Mouse (Mus musculus) limb, embryonic 14.5 days (tissue): ENCODE data around the gene Oxld1. TPM values are rescaled to one million over a fixed set of nuclear protein-coding genes. Genes with fewer than 3 reads are reported as not detected.

Experiments used
- ATAC-seq: fragments of 200-750 bp; cut with Nextera tagmentation; 2 replicates; pipeline ENCODE4 v1.8.0; 2017; ENCODE audit warnings: low read depth, moderate number of reproducible peaks, moderate TSS enrichment; ENCODE audit not compliant: low FRiP score
- DNase-seq: peaks from one replicate; pipeline ENCODE4 v3.0.0-alpha.2; 2015; ENCODE audit warnings: low spot score
- H3K27ac ChIP-seq: fragments of 300-500 bp; sonication (generic); replicated peaks from 2 replicates; pipeline ENCODE4 v1.5.1; 2014; ENCODE audit warnings: low read depth, mild to moderate bottlenecking, low read length, moderate library complexity, mixed read lengths
- H3K27me3 ChIP-seq: fragments of 300-500 bp; sonication (generic); 2 replicates; pipeline ENCODE4 v1.6.1; 2014; ENCODE audit warnings: low read length, mixed read lengths; ENCODE audit not compliant: control insufficient read depth, insufficient read depth
- H3K36me3 ChIP-seq: fragments of 300-500 bp; sonication (generic); 2 replicates; pipeline ENCODE4 v1.6.1; 2014; ENCODE audit warnings: mild to moderate bottlenecking, low read length, moderate library complexity, mixed read lengths; ENCODE audit not compliant: control insufficient read depth, insufficient read depth
- H3K4me1 ChIP-seq: fragments of 300-500 bp; sonication (generic); 2 replicates; pipeline ENCODE4 v1.6.1; 2014; ENCODE audit warnings: antibody characterized with exemption, low read length, mixed read lengths; ENCODE audit not compliant: control insufficient read depth, insufficient read depth
- H3K4me2 ChIP-seq: fragments of 300-500 bp; sonication (generic); replicated peaks from 2 replicates; pipeline ENCODE4 v1.6.1; 2014; ENCODE audit warnings: low read depth, mild to moderate bottlenecking, low read length, moderate library complexity; ENCODE audit not compliant: severe bottlenecking
- H3K4me3 ChIP-seq: fragments of 300-500 bp; sonication (generic); replicated peaks from 2 replicates; pipeline ENCODE4 v1.5.1; 2014; ENCODE audit warnings: low read length
- H3K9ac ChIP-seq: fragments of 300-500 bp; sonication (generic); 2 replicates; pipeline ENCODE4 v1.6.1; 2014; ENCODE audit warnings: mild to moderate bottlenecking, low read depth, low read length, moderate library complexity; ENCODE audit not compliant: severe bottlenecking
- H3K9me3 ChIP-seq: fragments of 300-500 bp; sonication (generic); 2 replicates; pipeline ENCODE4 v1.6.1; 2016; ENCODE audit warnings: low read length; ENCODE audit not compliant: control insufficient read depth
- POLR2A ChIP-seq: fragments of 200-500 bp; IDR thresholded peaks from 2 replicates; pipeline ENCODE4 v1.8.0; 2012; ENCODE audit warnings: inconsistent platforms, mild to moderate bottlenecking, moderate library complexity, borderline replicate concordance; ENCODE audit not compliant: insufficient read depth, insufficient read length; ENCODE audit errors: extremely low read depth
- WGBS: fragments of 180-500 bp; shearing (Covaris S2); extraction: QIAGEN DNeasy Blood & Tissue Kit; methylation state at CpG from one replicate; pipeline ENCODE4 v1.1.7; 2014; 5-methylcytosine and 5-hydroxymethylcytosine counted together
- polyA plus RNA-seq, 2 experiments: library from polyadenylated mRNA; depleted of rRNA in 1 of 2; stranded (reverse) in 1 of 2; unstranded in 1 of 2; fragments of >200 nt; fragmentation: Nextera tagmentation in 1 of 2; extraction: Ambion mirVana in 1 of 2; gene quantifications; 2 replicates each; pipeline versions ENCODE4 v1.2.1 to v1.2.3; 2012 to 2014

Oxld1 gene
- polyA plus RNA-seq, 2 experiments: 12.3 to 14.3 TPM

DNA sequence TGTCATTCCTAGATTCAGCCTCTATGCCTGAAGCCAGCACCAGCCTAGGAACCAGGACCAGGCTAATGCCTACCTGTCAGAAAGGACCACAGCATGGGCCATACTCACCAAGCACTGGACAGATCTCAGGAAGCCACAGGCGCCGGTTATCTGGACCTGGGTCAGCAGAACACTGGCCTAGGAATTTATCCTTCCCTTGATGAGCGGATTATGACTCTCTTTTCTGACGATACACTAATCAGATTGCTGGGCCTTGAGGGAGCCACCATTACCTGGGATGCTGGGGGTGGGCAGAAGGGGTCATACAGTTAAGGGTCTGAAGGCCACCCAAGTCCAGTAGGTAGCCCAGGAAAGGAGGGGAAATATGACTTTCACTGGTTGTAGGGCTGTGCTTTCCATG is 4.6 kb downstream of the Oxld1 start, which contains the start of gene Pde6g:
Gene Pde6g, minus strand, starts transcription at position 195 of the 400 bp plus-strand sequence.
- no peaks in the 10 kb centered on the region for H3K9me3 ChIP-seq
- WGBS: 80% methylated on average over 4 of the region's 4 CpGs

GRCm38 (mm10) chr11:120452246-120452645 is 5.6 kb downstream of the Oxld1 start:
- Histone ChIP-seq H3K36me3 (no peaks in the 10 kb centered on the region), H3K27ac (no peak overlapping the region), H3K4me1 (peaks cover 3% of the 10 kb centered on the region), H3K9me3 (no peaks in the 10 kb centered on the region), H3K27me3 (no peaks in the 10 kb centered on the region), H3K9ac (no peak overlapping the region), H3K4me3 (no peak overlapping the region), H3K4me2 (no peak overlapping the region)
- no peak for ATAC-seq
- WGBS: 67% methylated on average over 3 of the region's 3 CpGs
- no peak for DNase-seq
- TF ChIP-seq POLR2A: no peak

More for the DNA sequence above, 4.6 kb downstream of the Oxld1 start, which contains the start of gene Pde6g:
- peaks cover 4% of the 10 kb centered on the region for H3K4me1 ChIP-seq
- DNase-seq: no peak
- H3K27ac ChIP-seq: no peak within 1 kb of the TSS
- H3K36me3 ChIP-seq: no peaks in the 10 kb centered on the region
- H3K4me2 ChIP-seq: no peak within 1 kb of the TSS
- H3K4me3 ChIP-seq: no peak within 1 kb of the TSS
- H3K27me3 ChIP-seq: no peaks in the 10 kb centered on the region
- H3K9ac ChIP-seq: no peak within 1 kb of the TSS; the same call in 1 of the 2 replicates
- TF ChIP-seq POLR2A: no peak
- ATAC-seq: no peak

DNA sequence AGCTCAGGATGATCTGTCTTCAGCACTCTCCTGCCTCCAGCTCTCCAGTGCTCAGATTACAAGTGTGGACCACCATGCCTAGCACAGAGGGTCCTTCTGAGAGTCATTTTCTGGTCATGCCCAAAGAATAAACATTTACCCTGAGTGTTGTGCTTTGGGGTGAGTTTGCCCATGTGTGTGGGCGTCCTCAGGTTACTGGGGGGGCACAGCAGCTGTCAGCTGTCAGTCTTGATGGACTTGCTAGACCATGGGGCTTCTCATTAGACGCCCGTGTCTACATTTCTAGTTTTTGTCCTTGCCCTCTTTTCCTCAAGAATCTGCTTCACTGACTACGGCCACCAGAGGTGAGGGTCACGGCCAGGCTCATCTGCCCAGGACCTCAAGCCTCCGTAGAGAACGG is 10.7 kb downstream of the Oxld1 start:
- H3K9ac ChIP-seq: no peak overlapping the region
- no peak for TF ChIP-seq POLR2A
- no peaks in the 10 kb centered on the region for H3K9me3 ChIP-seq
- no peaks in the 10 kb centered on the region for H3K36me3 ChIP-seq
- 82% methylated on average over 7 of the region's 7 CpGs for WGBS
- H3K4me3 ChIP-seq: no peak overlapping the region
- H3K4me1 ChIP-seq: no peaks in the 10 kb centered on the region
- no peak overlapping the region for H3K27ac ChIP-seq
- ATAC-seq: no peak
- no peak overlapping the region for H3K4me2 ChIP-seq
- no peak for DNase-seq
- no peaks in the 10 kb centered on the region for H3K27me3 ChIP-seq

DNA sequence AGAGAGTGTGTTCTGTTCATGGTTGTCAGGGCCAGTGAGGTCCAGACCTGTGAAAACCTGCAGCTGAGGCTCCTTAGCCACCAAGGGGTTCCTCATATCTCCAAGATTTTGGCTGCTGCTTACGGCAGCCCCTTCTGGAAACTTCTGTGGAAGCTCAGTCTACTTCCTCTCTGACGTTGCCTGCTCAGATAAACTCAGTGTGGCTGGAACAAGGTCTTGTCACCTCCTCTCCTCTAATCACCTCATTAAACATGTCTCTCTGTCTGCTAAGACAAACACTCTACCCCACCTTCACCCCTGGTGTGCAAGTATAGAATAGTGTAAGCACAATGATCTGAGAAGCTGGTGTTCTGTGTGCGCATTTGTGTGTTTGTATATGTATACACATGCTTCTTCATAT is 12.4 kb downstream of the Oxld1 start:
- ATAC-seq (no peak), DNase-seq (no peak)
- Histone ChIP-seq H3K4me1 (no peaks in the 10 kb centered on the region), H3K27me3 (no peaks in the 10 kb centered on the region), H3K4me2 (no peak overlapping the region), H3K27ac (no peak overlapping the region), H3K4me3 (no peak overlapping the region), H3K9ac (no peak overlapping the region), H3K36me3 (no peaks in the 10 kb centered on the region), H3K9me3 (no peaks in the 10 kb centered on the region)
- TF ChIP-seq POLR2A: no peak
- WGBS: 73% methylated on average over 3 of the region's 3 CpGs

- Histone ChIP-seq H3K36me3 (no peaks in the 10 kb centered on the region), H3K4me3 (no peak overlapping the region), H3K27ac (no peak overlapping the region), H3K27me3 (no peaks in the 10 kb centered on the region), H3K9ac (no peak overlapping the region), H3K4me2 (no peak overlapping the region), H3K4me1 (no peaks in the 10 kb centered on the region), H3K9me3 (no peaks in the 10 kb centered on the region)
- ATAC-seq (no peak), DNase-seq (no peak)
- 66% methylated on average over 6 of the region's 6 CpGs for WGBS
- TF ChIP-seq POLR2A: no peak
Observed at GRCm38 (mm10) chr11:120444106-120444505, 13.8 kb downstream of the Oxld1 start.
